Comparison of ENCODE assay signal across 9 mouse cellular contexts in the genomic region with DNA sequence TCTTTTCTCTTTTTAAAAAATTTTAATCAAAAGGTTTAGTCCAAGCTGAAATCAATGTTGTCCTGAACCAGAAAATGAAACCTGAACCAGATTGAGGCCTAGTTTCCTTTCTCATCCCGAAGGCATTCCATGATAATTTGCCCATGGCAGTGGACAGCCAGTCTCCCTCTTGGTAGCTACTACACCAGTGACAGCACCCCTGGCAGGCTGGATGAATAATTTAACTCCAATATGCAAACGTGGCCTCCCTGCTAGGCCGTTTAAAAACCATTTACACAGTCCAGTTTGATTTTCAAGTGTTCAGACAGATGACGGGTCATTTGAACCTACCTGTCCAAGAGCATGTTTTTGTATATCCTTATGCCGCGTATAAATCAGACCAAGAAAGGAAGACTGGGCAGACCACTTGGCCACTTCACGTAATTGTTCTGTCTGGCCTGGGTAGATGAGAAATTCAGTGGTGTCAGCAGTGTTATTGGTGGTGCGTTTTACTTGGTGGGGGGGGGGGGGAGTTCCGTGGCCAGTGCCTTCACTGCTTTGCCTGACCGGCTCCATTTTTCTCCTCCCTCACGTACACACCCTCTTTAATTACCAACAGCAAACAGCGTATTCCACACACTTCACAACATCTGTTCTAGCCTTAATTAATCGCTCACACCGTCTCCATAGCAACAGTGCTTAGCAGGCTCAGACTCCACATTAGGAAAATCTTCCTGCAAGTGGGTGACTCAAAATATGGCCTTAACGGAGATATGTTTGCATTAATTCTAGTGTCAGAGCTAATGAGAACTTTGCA.
DNase-seq lines count a peak whose midpoint lies in the region; ATAC-seq and TF ChIP-seq lines count a peak whose summit lies in the region.
"Had no signal": no experiment of that assay in that cellular context is flagged by ENCODE, and none has a peak within 500 bp of the region (broad histone marks: within the 10 kb centered on the region; RNA-seq: fewer than 3 reads in every experiment).

No protein-coding gene starts in this region.

- H3K4me2 ChIP-seq in lung, embryonic 14.5 days, result peak overlapping the region; percentile 7
- H3K4me2 ChIP-seq in forebrain, embryonic 13.5 days, result peak overlapping the region; percentile 47

- no peaks in the 10 kb centered on the region for H3K27me3 ChIP-seq in lung, embryonic 14.5 days (ENCODE audit: insufficient read depth, low read length)
- H3K27me3 ChIP-seq in forebrain, embryonic 13.5 days, result no peaks in the 10 kb centered on the region

- H3K9ac ChIP-seq in lung, embryonic 14.5 days, result no peak overlapping the region
- H3K9ac ChIP-seq in forebrain, embryonic 13.5 days, result peak overlapping the region; percentile 21; the same call in 1 of the 2 replicates

- H3K4me3 ChIP-seq in lung, embryonic 14.5 days (ENCODE audit: low read depth, low read length), result no peak overlapping the region
- no peak overlapping the region for H3K4me3 ChIP-seq in forebrain, embryonic 13.5 days

- no peaks in the 10 kb centered on the region for H3K36me3 ChIP-seq in lung, embryonic 14.5 days (ENCODE audit: insufficient read depth)
- no peaks in the 10 kb centered on the region for H3K36me3 ChIP-seq in forebrain, embryonic 13.5 days (ENCODE audit: poor library complexity, severe bottlenecking)

- no peak for ATAC-seq in lung, embryonic 14.5 days (ENCODE audit: insufficient read depth)
- peak; percentile 92 for ATAC-seq in forebrain, embryonic 13.5 days
- ATAC-seq in megakaryocyte-erythroid progenitor cell, adult 5-6 weeks (replicated peaks; ENCODE audit: low FRiP score, low TSS enrichment, poor library complexity, severe bottlenecking), result no peak

- H3K27ac ChIP-seq in lung, embryonic 14.5 days (ENCODE audit: low read depth), result peak overlapping the region; percentile 3; the same call in 1 of the 2 replicates
- peak overlapping the region; percentile 93 for H3K27ac ChIP-seq in forebrain, embryonic 13.5 days

- 35% methylated on average over 15 of the region's 15 CpGs for WGBS in lung, embryonic 14.5 days
- 10% methylated on average over 15 of the region's 15 CpGs for WGBS in forebrain, embryonic 13.5 days

- peak; percentile 41 for DNase-seq in lung, embryonic 14.5 days
- no peak for DNase-seq in lung, postnatal 10 days
- peak; percentile 65 to 71 for DNase-seq in left cerebral cortex, adult 9 months (ENCODE audit: low spot score in 2 of 2)
- DNase-seq in retina, adult 2 months (ENCODE audit: low read depth, low spot score), result peak; percentile 13
- DNase-seq in thymus, postnatal 10 days (ENCODE audit: low spot score in 2 of 2), result no peak
- DNase-seq in ovary, postnatal 10 days (ENCODE audit: low spot score), result no peak
- DNase-seq: cerebellum, adult 11 months had no signal

- no peaks in the 10 kb centered on the region for H3K9me3 ChIP-seq in lung, embryonic 14.5 days (ENCODE audit: low read depth, low read length)
- no peaks in the 10 kb centered on the region for H3K9me3 ChIP-seq in forebrain, embryonic 13.5 days (replicated peaks)

- peaks cover 10% of the 10 kb centered on the region for H3K4me1 ChIP-seq in lung, embryonic 14.5 days (ENCODE audit: insufficient read depth)
- peaks cover 38% of the 10 kb centered on the region for H3K4me1 ChIP-seq in forebrain, embryonic 13.5 days

- TF ChIP-seq CTCF in lung, embryonic 14.5 days (IDR thresholded peaks at IDR 0.05; ENCODE audit: low read depth), result no peak

Comparison
In these comparisons a context has a peak if more than half of its experiments do, and no peak if none do; other contexts are left out.
1. DNase-seq: peak in lung, embryonic 14.5 days (single experiment), left cerebral cortex, adult 9 months (2 of 2) and retina, adult 2 months (single experiment); none in lung, postnatal 10 days (single experiment), thymus, postnatal 10 days (0 of 2) and ovary, postnatal 10 days (single experiment).